Mouse (Mus musculus) myocyte (in vitro differentiated cells): ENCODE measurements around the gene Ptpn6.
A peak's percentile ranks its signal among the peaks of the same experiment; 100 is the strongest.

Source experiments
- E2F4 ChIP-seq: IDR thresholded peaks from one replicate; pipeline ENCODE4 v1.6.1; 2011; ENCODE audit warnings: mild to moderate bottlenecking, control low read depth, moderate library complexity; ENCODE audit not compliant: insufficient read depth
- MAX ChIP-seq: IDR thresholded peaks from one replicate; pipeline ENCODE4 v1.6.1; 2011; ENCODE audit warnings: low read depth, mild to moderate bottlenecking, control low read depth
- MYOD1 ChIP-seq, 3 experiments: IDR thresholded peaks; one replicate each; pipeline ENCODE4 v1.6.1; 2011; ENCODE audit warnings: control low read depth in 2 of 3, low read depth in 2 of 3, mild to moderate bottlenecking in 2 of 3, moderate library complexity in 1 of 3; ENCODE audit not compliant: insufficient read length in 2 of 3, control insufficient read depth in 1 of 3
- MYOG ChIP-seq, 3 experiments: IDR thresholded peaks; one replicate each; pipeline ENCODE4 v1.6.1; 2011; ENCODE audit warnings: control low read depth in 2 of 3, low read depth in 2 of 3, mild to moderate bottlenecking in 2 of 3; ENCODE audit not compliant: insufficient read length in 2 of 3, control insufficient read depth in 1 of 3, insufficient read depth in 1 of 3
- POLR2A ChIP-seq: IDR thresholded peaks from one replicate; pipeline ENCODE4 v1.6.1; 2011; ENCODE audit warnings: low read depth, mild to moderate bottlenecking, control low read depth, moderate library complexity; ENCODE audit not compliant: insufficient read length
- POLR2AphosphoS2 ChIP-seq: IDR thresholded peaks from one replicate; pipeline ENCODE4 v1.6.1; 2011; ENCODE audit warnings: low read depth, control low read depth; ENCODE audit not compliant: insufficient read length
- REST ChIP-seq: IDR thresholded peaks from one replicate; pipeline ENCODE4 v1.6.1; 2011; ENCODE audit warnings: mild to moderate bottlenecking, control low read depth, moderate library complexity; ENCODE audit not compliant: insufficient read depth, insufficient read length
- SRF ChIP-seq: IDR thresholded peaks from one replicate; pipeline ENCODE4 v1.6.1; 2011; ENCODE audit warnings: low read depth; ENCODE audit not compliant: control insufficient read depth, insufficient read length
- TCF12 ChIP-seq: IDR thresholded peaks from one replicate; pipeline ENCODE4 v1.6.1; 2011; ENCODE audit warnings: mild to moderate bottlenecking, control low read depth; ENCODE audit not compliant: poor library complexity, insufficient read depth, severe bottlenecking
- TCF3 ChIP-seq: IDR thresholded peaks from one replicate; pipeline ENCODE4 v1.6.1; 2011; ENCODE audit warnings: low read depth, control low read depth; ENCODE audit not compliant: insufficient read length
- USF1 ChIP-seq: IDR thresholded peaks from one replicate; pipeline ENCODE4 v1.6.1; 2011; ENCODE audit warnings: low read depth, mild to moderate bottlenecking, control low read depth, moderate library complexity

GRCm38 (mm10) chr6:124758849-124759232, 20.3 kb upstream of the Ptpn6 start:
- TF ChIP-seq E2F4 (no peak), POLR2A (no peak), USF1 (no peak), TCF12 (no peak), MAX (no peak), REST (no peak), POLR2AphosphoS2 (peak; percentile 44), SRF (no peak), MYOG (IDR thresholded peaks at IDR 0.05; ENCODE audit: control insufficient read depth in 1 of 3, insufficient read depth in 1 of 3, insufficient read length in 2 of 3, low read depth in 2 of 3) (no peak), TCF3 (no peak), MYOD1 (IDR thresholded peaks at IDR 0.05; ENCODE audit: control insufficient read depth in 1 of 3, insufficient read length in 2 of 3, low read depth in 2 of 3) (no peak)
